Mouse (Mus musculus): ENCODE measurements around the gene Uchl1.

- TF ChIP-seq CTCF (IDR thresholded peaks at IDR 0.05; ENCODE audit: insufficient read depth, low read length) (no peak), POLR2A (IDR thresholded peaks at IDR 0.05; ENCODE audit: borderline replicate concordance, extremely low read depth, low read depth, low read length) (no peak)
These were observed 47.1 kb downstream of the Uchl1 start for GRCm38 (mm10) chr5:66723037-66723436.

Data from lung, adult 2 months (tissue).